Mouse (Mus musculus) erythroblast, embryonic 14.5 days (primary cell): ENCODE data around the gene Fam117a. TPM values are rescaled to one million over a fixed set of nuclear protein-coding genes. Genes with fewer than 3 reads are reported as not detected.

ENCODE experiments used
- H3K27me3 ChIP-seq: 2 replicates; pipeline ENCODE4 v1.6.1; 2012; ENCODE audit warnings: inconsistent platforms; ENCODE audit not compliant: control insufficient read depth
- H3K36me3 ChIP-seq: 2 replicates; pipeline ENCODE4 v1.6.1; 2012; ENCODE audit warnings: mild to moderate bottlenecking, inconsistent platforms; ENCODE audit not compliant: control insufficient read depth
- H3K4me1 ChIP-seq: 2 replicates; pipeline ENCODE4 v1.6.1; 2012; ENCODE audit warnings: inconsistent platforms; ENCODE audit not compliant: control insufficient read depth
- H3K4me3 ChIP-seq: replicated peaks from 2 replicates; pipeline ENCODE3; 2012; ENCODE audit warnings: moderate library complexity, mild to moderate bottlenecking, inconsistent platforms
- H3K9me3 ChIP-seq: 2 replicates; pipeline ENCODE4 v1.6.1; 2012; ENCODE audit warnings: low read length, inconsistent platforms, mixed read lengths; ENCODE audit not compliant: control insufficient read depth
- GATA1 ChIP-seq: IDR thresholded peaks from 2 replicates; pipeline ENCODE4 v1.6.1; 2012; ENCODE audit warnings: low read length, inconsistent platforms, mixed read lengths
- TAL1 ChIP-seq: IDR thresholded peaks from 3 replicates; pipeline ENCODE4 v1.6.1; 2012; ENCODE audit warnings: low read length, inconsistent platforms, mixed read lengths
- polyA plus RNA-seq: library from polyadenylated mRNA; stranded (reverse); fragments of >175 nt; gene quantifications from 2 replicates; pipeline ENCODE4 v1.2.3, GENCODE M21; 2012

Gene Fam117a
- polyA plus RNA-seq, 1 experiment = 184 TPM

- H3K9me3 ChIP-seq = no peaks in the 10 kb centered on the region
- no peak overlapping the region for H3K4me3 ChIP-seq
- no peak for TF ChIP-seq GATA1
- TF ChIP-seq TAL1 = no peak
- H3K4me1 ChIP-seq = peaks cover 34% of the 10 kb centered on the region
- H3K36me3 ChIP-seq = peaks cover 99% of the 10 kb centered on the region
- no peaks in the 10 kb centered on the region for H3K27me3 ChIP-seq
Measured at GRCm38 (mm10) chr11:95367011-95367735, 30.4 kb downstream of the Fam117a start.

- Histone ChIP-seq H3K4me3 (no peak overlapping the region), H3K36me3 (peaks cover 99% of the 10 kb centered on the region), H3K27me3 (no peaks in the 10 kb centered on the region), H3K9me3 (no peaks in the 10 kb centered on the region), H3K4me1 (peaks cover 34% of the 10 kb centered on the region)
- no peak for TF ChIP-seq TAL1
- no peak for TF ChIP-seq GATA1
Measured at GRCm38 (mm10) chr11:95368231-95368823, 31.5 kb downstream of the Fam117a start.

GRCm38 (mm10) chr11:95368871-95369270, 32.1 kb downstream of the Fam117a start:
- Histone ChIP-seq H3K4me1 (peaks cover 32% of the 10 kb centered on the region), H3K4me3 (no peak overlapping the region), H3K27me3 (no peaks in the 10 kb centered on the region), H3K36me3 (peaks cover 99% of the 10 kb centered on the region), H3K9me3 (no peaks in the 10 kb centered on the region)
- TF ChIP-seq GATA1 (no peak), TAL1 (no peak)

DNA sequence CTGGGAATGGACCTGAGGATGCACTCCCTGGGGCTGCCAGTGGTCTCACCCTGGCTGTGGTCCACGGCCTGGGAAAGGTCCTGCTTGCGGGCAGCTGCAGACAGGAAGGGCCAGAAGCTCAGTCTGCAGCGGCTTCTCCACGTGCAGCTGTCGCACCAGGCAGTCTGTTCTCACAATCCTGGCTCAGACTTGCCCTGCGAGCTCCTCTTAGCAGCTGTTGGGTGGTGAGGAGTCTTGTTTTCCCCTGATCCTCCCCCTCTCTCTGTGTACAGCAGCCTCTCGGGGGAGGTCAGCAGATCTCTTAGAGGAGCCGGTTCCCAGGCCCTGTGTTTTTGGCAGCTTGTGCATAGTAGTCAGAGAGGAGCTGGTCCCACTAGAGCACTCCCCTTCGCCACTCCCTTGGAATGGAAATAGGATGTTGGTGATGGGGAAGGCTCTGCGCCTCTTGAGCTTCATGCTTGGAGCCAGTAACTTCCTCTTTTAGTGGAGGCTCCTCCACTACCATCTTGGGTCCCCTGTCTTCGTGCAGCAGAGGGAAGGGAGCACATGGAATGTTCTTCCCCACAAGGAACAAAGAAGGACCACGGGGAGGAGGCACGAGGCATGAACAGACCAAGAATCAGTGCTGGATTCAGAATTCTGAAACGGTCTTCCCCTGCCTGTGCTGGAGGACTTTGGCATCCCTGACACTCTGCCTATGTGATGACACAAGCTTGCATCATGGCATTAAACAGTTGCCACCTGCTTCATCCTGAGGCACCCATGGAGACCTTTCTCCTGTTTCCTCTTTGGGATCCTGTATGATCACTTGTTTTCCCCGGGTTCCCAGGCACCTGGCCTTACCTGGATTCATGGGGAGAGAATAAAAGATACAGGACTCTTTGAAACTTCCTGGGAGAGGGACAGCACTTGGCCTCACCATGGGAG, 33.4 kb downstream of the Fam117a start:
- H3K9me3 ChIP-seq = no peaks in the 10 kb centered on the region
- H3K36me3 ChIP-seq = peaks cover 99% of the 10 kb centered on the region
- no peak for TF ChIP-seq GATA1
- no peak for TF ChIP-seq TAL1

GRCm38 (mm10) chr11:95371182-95371581, 34.4 kb downstream of the Fam117a start:
- peaks cover 29% of the 10 kb centered on the region for H3K4me1 ChIP-seq
- no peak for TF ChIP-seq GATA1
- TF ChIP-seq TAL1 = no peak
- no peaks in the 10 kb centered on the region for H3K9me3 ChIP-seq
- H3K4me3 ChIP-seq = no peak overlapping the region
- H3K27me3 ChIP-seq = no peaks in the 10 kb centered on the region
- peaks cover 99% of the 10 kb centered on the region for H3K36me3 ChIP-seq

More for the DNA sequence above, 33.4 kb downstream of the Fam117a start:
- Histone ChIP-seq H3K27me3 (no peaks in the 10 kb centered on the region), H3K4me1 (peaks cover 30% of the 10 kb centered on the region), H3K4me3 (no peak overlapping the region)

DNA sequence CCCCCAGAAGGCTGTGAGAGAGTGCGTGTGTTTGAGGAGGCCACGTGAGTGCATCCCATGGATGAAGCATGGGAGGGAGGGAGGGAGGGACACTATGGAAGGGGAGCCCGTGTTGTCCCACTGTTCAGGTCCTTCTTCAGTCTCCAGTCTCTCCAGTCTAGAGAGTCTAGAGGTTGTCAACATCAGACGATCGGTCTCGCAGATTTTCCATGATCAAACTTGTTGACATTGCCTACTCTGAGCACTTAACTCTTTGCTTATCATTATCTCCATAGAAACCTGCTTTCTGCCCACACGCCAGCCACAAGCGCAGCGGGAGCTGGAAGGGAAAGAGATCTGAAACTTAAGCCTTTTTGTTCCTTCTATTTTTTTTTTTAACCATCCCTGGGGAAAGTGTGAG, 42.1 kb downstream of the Fam117a start:
- no peaks in the 10 kb centered on the region; the same call in 1 of the 2 replicates for H3K27me3 ChIP-seq
- peaks cover 43% of the 10 kb centered on the region for H3K4me1 ChIP-seq
- H3K4me3 ChIP-seq = no peak overlapping the region
- H3K36me3 ChIP-seq = peaks cover 96% of the 10 kb centered on the region
- peaks cover 2% of the 10 kb centered on the region; the same call in 1 of the 2 replicates for H3K9me3 ChIP-seq
- TF ChIP-seq GATA1 (no peak), TAL1 (no peak)

DNA sequence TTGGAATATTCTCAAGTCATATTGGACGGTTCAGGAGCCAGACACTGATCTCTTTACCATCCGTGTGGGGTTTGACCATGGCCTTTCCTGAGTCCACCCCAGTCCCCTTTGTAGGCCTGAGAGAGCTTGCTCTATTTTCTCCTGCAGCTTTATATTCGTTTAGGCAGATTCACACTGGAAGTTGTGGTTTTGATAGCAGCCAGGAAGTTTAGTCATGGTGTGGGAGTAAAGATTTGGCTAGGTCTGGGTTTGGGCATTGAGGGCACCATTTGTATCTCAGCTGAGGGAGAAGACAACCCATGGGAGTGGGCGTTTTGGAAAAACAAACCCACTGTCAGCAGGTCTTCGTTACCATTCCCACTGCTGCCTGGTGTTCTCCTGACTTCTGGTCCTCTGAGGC, 42.7 kb downstream of the Fam117a start:
- TF ChIP-seq TAL1 = no peak
- TF ChIP-seq GATA1 = no peak
- no peaks in the 10 kb centered on the region; the same call in 1 of the 2 replicates for H3K27me3 ChIP-seq
- H3K36me3 ChIP-seq = peaks cover 90% of the 10 kb centered on the region
- H3K4me3 ChIP-seq = no peak overlapping the region
- H3K9me3 ChIP-seq = peaks cover 2% of the 10 kb centered on the region; the same call in 1 of the 2 replicates
- H3K4me1 ChIP-seq = peaks cover 46% of the 10 kb centered on the region

DNA sequence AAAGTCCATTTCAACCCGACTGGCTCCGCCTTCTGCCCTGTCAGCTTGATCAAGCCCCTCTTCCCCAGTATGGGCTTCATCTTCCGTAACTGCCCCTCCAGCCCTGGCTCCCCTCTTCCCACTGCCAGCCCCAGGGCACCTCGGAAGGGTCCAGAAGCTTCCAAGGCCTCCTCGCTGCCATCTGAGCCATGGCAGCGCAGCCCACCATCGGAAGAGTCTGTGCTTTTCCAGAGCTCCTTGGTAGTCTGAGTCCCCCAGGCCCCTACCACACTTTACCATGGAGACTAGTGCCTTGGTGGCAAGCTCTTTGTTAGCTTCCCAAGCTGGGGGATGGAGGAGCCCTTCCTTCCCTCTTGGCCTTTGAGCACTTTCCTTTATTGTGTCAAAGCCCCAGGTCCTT, 43.9 kb downstream of the Fam117a start:
- peaks cover 78% of the 10 kb centered on the region for H3K36me3 ChIP-seq
- no peaks in the 10 kb centered on the region; the same call in 1 of the 2 replicates for H3K27me3 ChIP-seq
- TF ChIP-seq GATA1 (no peak), TAL1 (no peak)
- no peak overlapping the region for H3K4me3 ChIP-seq
- peaks cover 2% of the 10 kb centered on the region; the same call in 1 of the 2 replicates for H3K9me3 ChIP-seq
- H3K4me1 ChIP-seq = peaks cover 45% of the 10 kb centered on the region

- H3K9me3 ChIP-seq = peaks cover 2% of the 10 kb centered on the region; the same call in 1 of the 2 replicates
- H3K4me3 ChIP-seq = no peak overlapping the region
- peaks cover 47% of the 10 kb centered on the region for H3K4me1 ChIP-seq
- H3K27me3 ChIP-seq = no peaks in the 10 kb centered on the region; the same call in 1 of the 2 replicates
- peaks cover 74% of the 10 kb centered on the region for H3K36me3 ChIP-seq
- no peak for TF ChIP-seq TAL1
- TF ChIP-seq GATA1 = no peak
Measured at GRCm38 (mm10) chr11:95381146-95381545, 44.3 kb downstream of the Fam117a start.
